Mouse (Mus musculus) CD4-positive naive resting alpha-beta T cell, adult 76 days (primary cell): ENCODE measurements around the gene Pir. TPM values are rescaled to one million over a fixed set of nuclear protein-coding genes. Genes with fewer than 3 reads are reported as not detected.

ENCODE experiments used
- total RNA-seq: library from RNA; stranded (reverse); gene quantifications from one replicate; pipeline ENCODE4 v1.2.4, GENCODE M21; 2023

Pir gene
- not detected for total RNA-seq

DNA sequence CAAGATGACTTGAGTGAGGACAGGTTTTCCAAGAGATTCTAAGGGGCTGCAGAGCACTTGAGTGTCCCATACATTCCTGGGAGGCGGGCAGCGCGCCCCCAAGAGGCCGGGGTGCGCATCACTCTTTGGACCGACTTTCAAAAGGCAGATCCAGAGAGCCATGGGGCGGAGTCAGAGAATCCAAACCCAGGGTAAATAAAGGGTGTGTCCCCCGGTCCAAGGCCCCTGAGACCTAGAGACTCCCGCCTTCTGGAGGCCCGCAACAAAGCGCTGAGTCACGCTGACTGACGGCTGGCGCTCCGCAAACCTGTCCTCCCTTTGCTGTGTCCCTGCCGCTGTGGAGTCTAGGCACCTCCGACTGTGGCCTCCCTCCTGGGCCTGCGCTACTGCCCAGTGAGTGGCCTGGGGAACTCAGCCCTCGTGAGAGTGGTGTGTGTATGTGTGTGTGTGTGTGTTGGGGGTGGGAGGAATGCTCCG lies at the start of gene Pir:
Pir (plus strand) TSS at position 87 of the 477 bp plus-strand sequence.

DNA sequence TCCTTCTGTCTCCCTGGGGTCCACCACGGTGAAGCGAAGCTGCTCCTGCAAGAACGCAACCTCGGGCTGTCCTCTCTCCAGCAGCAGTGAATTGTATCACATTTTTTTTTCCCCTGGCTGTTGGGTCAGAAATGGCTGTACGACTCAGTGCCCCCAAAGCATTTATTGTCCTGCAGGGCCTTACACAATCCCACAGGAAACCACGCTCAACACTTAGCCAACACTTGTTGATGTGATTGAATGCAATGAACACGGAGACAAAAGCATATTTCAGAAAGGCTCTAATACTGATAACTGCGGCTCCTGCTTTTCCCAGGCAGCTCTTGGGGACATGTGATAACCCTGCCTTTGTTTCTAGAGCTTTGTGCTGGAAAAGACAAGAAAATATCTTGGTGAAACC lies 11.1 kb upstream of the Pir start, which contains the start of gene Bmx:
Bmx (minus strand) TSS at position 137 of the 400 bp plus-strand sequence.

DNA sequence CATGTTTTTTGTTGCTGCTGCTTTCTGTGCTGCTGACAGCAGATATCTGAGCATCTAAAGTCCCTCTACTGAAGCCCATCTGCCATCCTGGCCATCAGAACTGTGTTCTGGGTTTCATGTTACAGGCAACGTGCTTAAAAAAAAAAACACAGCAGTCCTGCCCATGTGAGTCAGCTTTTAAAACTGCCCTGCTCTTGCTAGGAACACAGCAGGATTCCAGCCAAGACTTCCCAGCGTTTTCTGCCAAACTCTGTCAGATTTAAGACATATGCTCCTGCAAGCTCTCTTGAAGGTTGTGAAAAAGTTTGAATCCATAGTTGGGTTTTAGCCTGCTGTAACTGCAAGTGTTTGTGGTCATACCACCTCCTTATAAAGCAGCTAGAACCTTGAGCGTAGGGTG lies 103.9 kb downstream of the Pir start, which contains the start of gene Vegfd:
Vegfd (plus strand) TSS at position 298 of the 400 bp plus-strand sequence.

GRCm38 (mm10) chrX:164419471-164419939 lies 150.3 kb downstream of the Pir start, which contains the start of gene Piga:
Gene Piga, plus strand, starts transcription at chrX:164419787.

Other genes starting within 250 kb of the Pir start
- gene Car5b, start 241.4 kb upstream of the Pir start, total RNA-seq, result not detected
- gene Siah1b, start 192.9 kb upstream of the Pir start, total RNA-seq, result 7.8 TPM
- not detected for gene Cltrn, start 180.5 kb upstream of the Pir start, total RNA-seq
- gene Ace2, start 130.0 kb upstream of the Pir start, total RNA-seq, result not detected
- gene Bmx, start 11.2 kb upstream of the Pir start, total RNA-seq, result not detected
- gene Vegfd, start 104.0 kb downstream of the Pir start, total RNA-seq, result not detected
- gene Piga, start 150.4 kb downstream of the Pir start, total RNA-seq, result 17.4 TPM
- 0.32 TPM for gene Asb11, start 167.6 kb downstream of the Pir start, total RNA-seq
- not detected for gene Asb9, start 237.0 kb downstream of the Pir start, total RNA-seq